Mouse (Mus musculus): Measurements from ENCODE around the gene Enho.

DNA sequence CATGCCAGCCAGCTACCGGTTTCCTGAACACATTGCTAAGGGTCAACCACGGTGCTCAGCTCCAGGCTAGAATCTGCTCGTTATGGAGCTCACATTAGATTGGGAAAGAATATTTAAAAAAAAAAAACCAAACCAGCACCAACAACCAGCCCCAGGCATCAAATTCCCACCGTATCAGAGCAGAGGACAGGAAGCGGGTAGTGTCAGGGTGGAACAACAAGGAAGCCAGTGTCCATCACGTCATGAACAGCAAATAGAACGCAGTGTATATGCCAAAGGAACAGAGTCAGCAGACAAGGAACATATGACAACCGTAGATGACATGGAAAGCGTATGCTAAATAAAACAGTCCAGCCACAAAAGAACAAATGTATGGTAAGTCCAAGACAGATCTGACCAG is 7.1 kb downstream of the Enho start:
- TF ChIP-seq CTCF (IDR thresholded peaks at IDR 0.05) (no peak), POLR2A (IDR thresholded peaks at IDR 0.05; ENCODE audit: insufficient read depth, low read depth, low read length) (no peak), EP300 (IDR thresholded peaks at IDR 0.05; ENCODE audit: insufficient read depth, low read depth, low read length) (no peak)

Data from heart, adult 2 months (tissue).